Mouse (Mus musculus) heart, postnatal 36 days (tissue): Measurements from ENCODE around the gene Gm266. TPM values are rescaled to one million over a fixed set of nuclear protein-coding genes. Genes with fewer than 3 reads are reported as not detected.
"Not testable (repeated sequence)": the region's sequence is repeated elsewhere in the genome, so short reads cannot be mapped to it uniquely, and the experiment has no call there.

Experiments used
- DNase-seq, 2 experiments: peaks; one replicate each; pipeline ENCODE4 v3.0.0; 2021 to 2022
- intact Hi-C: fragments of 180-260 bp; cut with DNase I; formaldehyde crosslinking; loops from one replicate; pipeline ENCODE4 v1.15.1; 2025
- total RNA-seq, 2 experiments: library from RNA; stranded (reverse); gene quantifications; 2 replicates each; pipeline ENCODE4 v1.2.3; 2021

The Gm266 gene
- total RNA-seq, result under 1 TPM; 0.57 to 0.58 TPM

- intact Hi-C loops, result no loop called here
- peak; percentile 28 to 38 for DNase-seq
Measured at GRCm38 (mm10) chr12:111485652-111486306, at the start of gene Gm266. Gm266 (minus strand) TSS chr12:111485823.

DNA sequence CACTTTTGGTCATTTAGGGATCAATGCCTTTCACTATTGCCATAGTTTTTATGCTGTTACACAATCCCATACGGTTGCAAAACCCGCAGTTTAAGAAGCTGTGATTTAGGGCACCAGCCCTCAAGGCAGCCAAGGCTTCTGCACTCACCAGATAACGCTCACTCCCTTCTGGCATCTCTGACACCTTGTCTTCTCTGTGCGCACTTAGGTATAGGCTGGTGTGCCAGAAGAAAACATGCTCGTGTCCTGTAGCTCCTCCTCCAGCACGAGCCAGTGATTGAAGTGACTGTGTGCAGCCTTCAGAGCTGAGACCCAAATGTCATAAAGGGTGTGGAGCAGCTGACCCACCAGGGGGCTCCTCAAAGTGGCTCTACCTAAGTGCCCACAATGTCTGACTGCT lies 49.7 kb upstream of the Gm266 start:
- DNase-seq, result no peak
- intact Hi-C loops, result no loop called here

DNA sequence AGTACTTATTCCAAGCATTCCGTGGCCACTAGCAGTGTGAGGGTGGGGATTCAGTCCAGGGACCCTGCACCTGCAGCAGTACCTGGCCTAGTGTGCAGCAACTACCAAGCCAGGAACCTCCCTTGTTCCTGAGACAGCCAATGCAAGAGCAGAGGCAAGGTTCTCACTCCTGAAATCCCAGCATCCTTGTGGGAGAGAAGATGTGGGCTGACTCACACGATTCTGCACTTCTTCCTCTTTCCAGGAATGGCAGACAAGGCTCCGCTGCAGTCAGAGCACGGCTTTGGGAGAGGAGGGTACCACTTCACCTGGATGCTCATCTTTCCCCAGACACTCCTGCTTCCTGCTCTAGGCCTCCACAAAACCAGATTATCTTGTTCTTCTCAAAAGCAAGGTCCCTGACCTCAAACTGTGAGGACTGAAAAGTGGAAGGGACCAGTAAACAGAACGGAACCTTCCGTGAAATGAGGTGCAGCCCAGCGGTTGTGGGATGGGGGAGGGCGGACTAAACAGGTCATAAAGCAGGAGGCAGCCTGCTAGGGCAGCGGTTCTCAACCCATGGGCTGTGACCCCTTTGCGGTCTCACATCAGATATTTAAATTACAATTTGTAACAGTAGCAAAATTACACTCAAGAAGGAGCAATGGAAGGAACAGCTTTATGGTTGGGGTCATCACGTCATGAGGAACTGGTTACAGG lies 47.6 kb upstream of the Gm266 start:
- DNase-seq, result no peak
- intact Hi-C loops, result no loop called here

DNA sequence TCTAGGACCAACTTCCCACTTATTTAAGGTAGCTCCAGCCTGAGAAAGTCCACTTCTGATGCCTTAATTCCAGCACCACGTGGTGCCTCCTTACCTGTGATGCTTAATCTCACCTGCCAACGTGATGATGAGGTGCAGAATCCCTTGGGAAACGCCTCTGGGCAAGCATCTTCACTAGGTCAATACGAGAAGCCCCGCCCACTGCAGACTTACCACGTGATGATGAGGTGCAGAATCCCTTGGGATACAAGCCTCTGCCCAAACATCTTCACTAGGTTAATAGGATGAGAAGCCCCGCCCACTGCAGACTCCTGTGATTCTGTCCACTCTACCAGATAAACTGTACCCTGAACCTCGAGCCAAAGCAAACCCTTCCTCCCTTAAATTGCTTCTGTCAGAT lies 43.6 kb upstream of the Gm266 start:
- DNase-seq, result no peak
- intact Hi-C loops, result no loop called here

GRCm38 (mm10) chr12:111527643-111528281 lies 42.1 kb upstream of the Gm266 start:
- intact Hi-C loops, result no loop called here
- no peak for DNase-seq

GRCm38 (mm10) chr12:111524883-111525282 lies 39.3 kb upstream of the Gm266 start:
- intact Hi-C loops, result no loop called here
- DNase-seq, result no peak

DNA sequence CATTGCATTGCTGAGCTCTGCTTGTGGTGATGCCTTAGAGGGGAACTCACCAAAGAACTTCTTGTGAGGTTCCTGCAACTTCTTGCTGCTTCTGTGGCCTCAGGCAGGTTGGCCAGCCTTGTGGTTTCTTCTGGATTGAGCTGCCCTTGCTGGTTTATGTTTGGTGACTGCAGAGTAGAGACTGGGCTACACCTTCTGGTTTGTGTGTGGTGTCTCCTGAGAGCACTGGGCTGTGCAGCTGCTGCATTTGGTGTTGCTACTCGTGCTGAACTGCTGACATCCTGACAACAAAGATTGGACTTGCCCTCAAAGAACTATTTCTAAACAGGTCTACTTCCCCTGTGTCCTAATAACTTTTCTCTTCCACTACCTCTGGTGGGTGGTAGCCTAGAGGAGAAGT lies 38.8 kb upstream of the Gm266 start:
- intact Hi-C loops, result no loop called here
- DNase-seq, result no peak

DNA sequence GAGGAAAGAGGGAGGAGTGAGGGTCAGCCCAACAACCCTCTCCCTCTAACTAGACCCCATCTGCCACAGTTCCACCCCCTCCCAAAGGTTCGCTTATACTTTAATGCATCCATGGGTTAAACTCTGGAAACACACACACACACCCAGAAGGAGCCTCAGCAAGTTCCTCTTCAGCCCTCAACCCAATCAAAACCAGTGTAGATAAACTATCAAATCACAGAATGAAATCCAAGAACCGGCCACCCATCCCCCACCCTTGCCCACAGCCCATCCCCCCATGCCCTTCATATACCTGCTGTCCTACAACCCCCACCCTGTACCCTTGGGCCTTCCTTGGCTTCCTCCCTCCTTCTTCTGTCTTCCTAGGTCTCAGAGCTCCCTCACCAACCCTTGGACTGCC lies 35.4 kb upstream of the Gm266 start:
- no peak for DNase-seq
- intact Hi-C loops, result no loop called here

DNA sequence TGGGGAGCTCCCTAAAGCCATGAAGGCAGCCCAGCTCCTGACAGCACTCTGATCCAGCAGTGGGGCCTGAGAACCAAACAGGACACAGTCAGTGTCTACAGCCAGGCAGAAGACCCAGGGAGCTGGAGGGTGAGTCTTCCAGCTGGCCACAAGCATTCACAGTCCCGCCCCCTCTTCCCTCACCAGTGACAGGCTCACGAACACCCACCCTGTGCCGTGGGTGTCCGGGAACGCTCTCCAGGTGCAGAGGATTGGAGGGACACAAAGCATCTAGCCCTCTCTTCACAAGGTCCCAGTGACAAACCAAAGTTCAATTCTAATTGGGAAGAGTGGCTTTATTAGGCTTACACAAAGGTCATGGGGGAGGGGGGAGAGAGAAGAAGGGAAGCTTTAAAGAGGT lies 34.2 kb upstream of the Gm266 start:
- intact Hi-C loops, result no loop called here
- DNase-seq, result no peak

DNA sequence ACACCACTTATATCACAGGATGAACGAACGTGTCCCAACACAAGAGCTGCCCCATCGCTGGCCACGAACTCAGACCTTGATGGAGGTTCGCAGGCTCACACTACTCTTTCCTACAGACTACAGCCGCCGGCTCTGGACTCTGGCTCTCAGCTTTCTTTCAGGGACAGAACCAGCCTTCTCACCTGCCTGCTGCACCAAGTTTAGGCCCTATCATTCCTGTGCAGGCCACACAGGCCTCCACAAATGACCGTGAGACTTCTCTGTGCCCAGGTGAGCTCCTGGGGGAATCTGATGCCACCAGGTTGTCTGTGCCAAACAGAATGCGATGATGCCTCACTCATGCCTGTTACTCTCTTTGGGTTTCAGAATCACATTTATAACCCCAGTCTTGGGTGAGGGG lies 32.8 kb upstream of the Gm266 start:
- intact Hi-C loops, result no loop called here

GRCm38 (mm10) chr12:111517901-111518300 lies 32.3 kb upstream of the Gm266 start:
- intact Hi-C loops, result no loop called here
- DNase-seq, result no peak

More for the DNA sequence above, 32.8 kb upstream of the Gm266 start:
- no peak for DNase-seq

- intact Hi-C loops, result no loop called here
- no peak for DNase-seq
Measured at GRCm38 (mm10) chr12:111516826-111517225, 31.2 kb upstream of the Gm266 start.

GRCm38 (mm10) chr12:111515920-111516319 lies 30.3 kb upstream of the Gm266 start:
- intact Hi-C loops, result no loop called here
- no peak for DNase-seq

DNA sequence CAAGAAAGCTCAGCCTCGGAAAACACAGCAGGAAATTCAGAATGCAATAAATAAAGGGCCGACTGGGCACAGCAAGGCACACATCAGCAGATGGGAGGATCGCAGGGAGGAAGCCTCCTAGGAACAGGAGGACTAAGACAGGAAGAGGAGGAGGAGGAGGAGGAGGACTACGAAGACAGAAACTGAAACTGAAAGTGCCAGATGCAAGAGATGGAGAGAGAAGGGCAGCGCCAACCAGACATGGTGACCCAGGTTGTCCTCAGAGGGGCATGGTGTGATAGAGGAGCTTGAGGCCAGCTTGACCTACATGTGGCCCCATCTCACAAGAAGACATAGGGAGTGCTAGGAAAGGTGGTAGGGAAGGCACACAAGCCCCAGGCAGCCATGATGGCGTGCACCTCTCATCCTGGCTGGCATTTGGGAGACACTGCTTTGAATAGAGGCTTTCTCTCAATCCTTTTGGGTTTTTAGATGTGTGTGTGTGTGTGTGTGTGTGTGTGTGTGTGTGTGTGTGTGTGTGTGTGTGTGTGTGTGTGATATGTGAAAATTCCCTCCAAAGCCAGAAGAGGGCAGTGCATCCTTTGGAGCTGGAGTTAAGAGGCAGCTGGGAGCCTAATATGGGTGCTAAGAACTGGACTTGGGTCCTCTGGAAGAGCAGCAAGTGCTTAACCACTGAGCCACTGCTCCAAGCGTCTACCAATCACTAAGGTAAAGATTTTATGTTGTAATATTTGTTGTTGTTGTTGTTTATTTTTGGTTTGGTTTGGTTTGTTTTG lies 29.4 kb upstream of the Gm266 start:
- no peak for DNase-seq
- intact Hi-C loops, result no loop called here

- DNase-seq, result no peak
- intact Hi-C loops, result no loop called here
Measured at GRCm38 (mm10) chr12:111514231-111514792, 28.7 kb upstream of the Gm266 start.

DNA sequence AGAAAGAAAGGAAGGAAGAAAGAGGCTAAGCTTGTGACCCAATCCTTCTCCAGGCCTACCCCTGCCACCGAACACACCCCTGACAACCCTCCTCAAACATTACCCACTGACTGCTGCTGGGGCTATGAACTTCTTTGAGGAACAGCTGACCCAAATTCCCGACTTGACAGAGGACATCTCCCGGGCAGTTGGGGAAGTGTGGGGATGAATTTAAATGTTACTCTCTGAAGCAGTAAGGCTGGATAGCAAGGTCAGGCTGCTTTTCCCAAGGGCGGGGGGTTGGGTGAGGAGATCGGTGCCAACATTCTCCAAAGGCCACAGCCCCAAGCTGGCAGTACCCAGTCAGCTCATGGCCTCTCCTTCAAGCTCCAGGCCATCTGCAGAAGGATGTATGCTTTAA lies 28.1 kb upstream of the Gm266 start:
- intact Hi-C loops, result no loop called here
- no peak for DNase-seq

DNA sequence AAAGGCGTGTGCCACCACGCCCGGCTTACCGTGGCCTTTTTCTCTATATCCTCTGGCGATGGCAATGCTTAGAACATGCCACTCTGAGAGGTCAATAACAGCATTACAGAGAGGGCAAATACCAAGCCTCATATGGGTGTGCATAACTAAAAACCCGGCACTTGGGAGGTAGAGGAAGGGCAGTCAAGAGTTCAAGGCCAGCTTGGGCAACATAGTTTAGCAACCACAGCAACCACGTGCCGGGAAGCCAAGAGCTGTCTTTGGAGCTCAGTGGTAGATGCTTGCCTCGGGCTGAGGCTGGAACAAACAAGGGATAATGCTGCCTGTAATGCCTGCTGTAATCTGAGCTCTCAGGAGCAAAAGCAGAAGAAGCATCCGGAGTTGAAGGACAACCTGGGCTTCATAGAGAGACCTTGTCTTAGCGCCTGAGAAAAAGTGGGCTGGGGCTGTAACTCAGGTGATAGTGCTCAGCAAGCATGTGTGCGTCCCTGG lies 27.0 kb upstream of the Gm266 start:
- DNase-seq, result no peak
- intact Hi-C loops, result no loop called here

- DNase-seq, intact Hi-C loops: not testable (repeated sequence)
Measured at GRCm38 (mm10) chr12:111508438-111508837, 22.8 kb upstream of the Gm266 start.

DNA sequence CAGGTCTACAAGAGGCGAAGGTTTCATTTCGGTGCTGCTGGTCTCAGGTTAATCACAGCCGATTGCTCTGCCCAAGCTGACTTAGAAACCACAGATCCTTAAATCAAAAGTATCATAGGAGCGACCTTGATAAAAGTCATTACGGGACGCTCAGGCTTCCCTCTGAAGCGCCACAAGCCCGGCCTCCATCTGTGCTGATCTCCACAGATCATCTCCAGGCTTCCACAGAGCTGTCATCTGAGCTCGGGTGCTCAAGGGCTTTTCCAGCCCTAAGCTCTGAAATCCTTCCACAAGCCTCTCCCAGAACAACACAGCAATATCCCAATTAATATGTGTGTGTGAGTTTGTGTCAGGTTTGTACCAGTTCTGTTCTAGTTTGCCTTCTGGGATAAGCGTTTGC lies 22.3 kb upstream of the Gm266 start:
- no peak for DNase-seq
- intact Hi-C loops, result no loop called here

GRCm38 (mm10) chr12:111507001-111507400 lies 21.4 kb upstream of the Gm266 start:
- intact Hi-C loops, result no loop called here
- no peak for DNase-seq

DNA sequence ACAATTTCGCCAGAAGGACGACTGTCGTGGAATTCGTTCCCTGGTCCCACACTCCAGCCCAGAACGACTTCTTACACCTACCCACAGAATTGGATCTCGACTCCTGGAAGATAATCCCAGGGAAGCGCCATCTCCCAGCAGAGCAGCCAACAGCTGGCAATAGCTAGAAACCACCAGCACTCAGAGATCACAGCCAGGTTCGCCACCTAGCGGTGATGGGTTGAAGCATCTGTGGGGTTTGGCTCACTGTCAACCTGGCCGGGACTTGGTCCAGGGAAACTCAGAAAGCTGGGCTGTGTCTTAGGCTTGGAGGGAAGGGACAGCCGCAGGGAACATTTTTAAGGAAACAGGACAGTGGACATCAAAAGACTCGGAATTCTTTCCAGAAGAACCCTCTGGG lies 19.3 kb upstream of the Gm266 start:
- peak; percentile 95 to 96 for DNase-seq
- intact Hi-C loops, result loop anchor here (1.0 kb wide), 1 partner anchor 80 kb away; no protein-coding TSS in a partner anchor
